Mouse (Mus musculus) thymus, postnatal 0 days (tissue): Measurements from ENCODE around the gene Maml1. TPM values are rescaled to one million over a fixed set of nuclear protein-coding genes. Genes with fewer than 3 reads are reported as not detected.

Source experiments
- DNase-seq: peaks from one replicate; pipeline ENCODE4 v3.0.0-alpha.2; 2015; ENCODE audit warnings: low spot score
- polyA plus RNA-seq: library from polyadenylated mRNA; unstranded; fragments of >200 nt; fragmentation: Nextera tagmentation; extraction: Ambion mirVana; gene quantifications from 2 replicates; pipeline ENCODE4 v1.2.1, GENCODE M21; 2015

Maml1 gene
- polyA plus RNA-seq, 1 experiment from 2014 or later, result 5.3 TPM

GRCm38 (mm10) chr11:50280053-50280452, 12.1 kb downstream of the Maml1 start:
- peak; percentile 37 for DNase-seq

- no peak for DNase-seq
These were observed 13.1 kb downstream of the Maml1 start for GRCm38 (mm10) chr11:50279005-50279404.

- no peak for DNase-seq
These were observed 14.4 kb downstream of the Maml1 start for GRCm38 (mm10) chr11:50277706-50278105.

- DNase-seq, result no peak
These were observed 15.1 kb downstream of the Maml1 start for GRCm38 (mm10) chr11:50277025-50277424.

- DNase-seq, result no peak
These were observed 16.5 kb downstream of the Maml1 start for GRCm38 (mm10) chr11:50275568-50276151.

GRCm38 (mm10) chr11:50275077-50275476, 17.0 kb downstream of the Maml1 start:
- no peak for DNase-seq

GRCm38 (mm10) chr11:50272819-50273218, 19.3 kb downstream of the Maml1 start:
- no peak for DNase-seq

GRCm38 (mm10) chr11:50269885-50270284, 22.2 kb downstream of the Maml1 start:
- DNase-seq, result no peak

GRCm38 (mm10) chr11:50269163-50269562, 22.9 kb downstream of the Maml1 start:
- DNase-seq, result peak; percentile 35

- DNase-seq, result no peak
These were observed 25.1 kb downstream of the Maml1 start for GRCm38 (mm10) chr11:50266997-50267396.

GRCm38 (mm10) chr11:50265931-50266330, 26.2 kb downstream of the Maml1 start:
- DNase-seq, result no peak

- DNase-seq, result no peak
These were observed 28.9 kb downstream of the Maml1 start for GRCm38 (mm10) chr11:50263198-50263597.

GRCm38 (mm10) chr11:50262020-50262419, 30.1 kb downstream of the Maml1 start:
- DNase-seq, result no peak

- DNase-seq, result no peak
These were observed 33.8 kb downstream of the Maml1 start for GRCm38 (mm10) chr11:50258310-50258709.

- no peak for DNase-seq
These were observed 35.5 kb downstream of the Maml1 start for GRCm38 (mm10) chr11:50256615-50257014.

GRCm38 (mm10) chr11:50254010-50254580, 38.0 kb downstream of the Maml1 start:
- no peak for DNase-seq

- no peak for DNase-seq
These were observed 38.7 kb downstream of the Maml1 start for GRCm38 (mm10) chr11:50253393-50253792.

GRCm38 (mm10) chr11:50252684-50253265, 39.3 kb downstream of the Maml1 start:
- DNase-seq, result no peak

- DNase-seq, result no peak
These were observed 39.9 kb downstream of the Maml1 start for GRCm38 (mm10) chr11:50252166-50252565.

GRCm38 (mm10) chr11:50248473-50249171, 43.5 kb downstream of the Maml1 start:
- DNase-seq, result no peak

GRCm38 (mm10) chr11:50245269-50245668, 46.8 kb downstream of the Maml1 start:
- no peak for DNase-seq

GRCm38 (mm10) chr11:50243926-50244325, 48.2 kb downstream of the Maml1 start:
- DNase-seq, result no peak
